Mouse (Mus musculus): ENCODE measurements at regions not wholly inside any gene's neighbourhood (a gene's known extent, or its start where the extent isn't known, plus 50 kb on each side); places are given as distances from the start of the nearest gene placed in this dataset.

DNA sequence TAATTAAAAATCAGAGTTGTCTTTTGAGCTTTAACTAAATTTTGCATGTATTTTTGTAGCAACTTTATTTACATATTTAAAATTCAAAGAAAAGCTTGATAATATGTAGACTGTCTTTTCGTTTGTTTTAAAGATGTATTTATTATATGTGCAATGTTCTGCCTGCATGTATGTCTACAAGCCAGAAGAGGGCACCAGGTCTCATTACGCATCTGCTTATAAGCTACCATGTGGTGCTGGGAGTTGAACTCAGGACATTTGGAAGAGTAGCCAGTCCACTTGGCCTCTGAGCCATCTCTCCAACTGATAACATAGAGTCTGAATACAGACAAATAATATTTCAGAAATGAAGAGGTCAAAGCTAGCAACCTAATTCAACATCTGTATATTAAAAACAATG, 1211.4 kb downstream of the 9330182O14Rik start:
- DNase-seq (ENCODE audit: low read depth, low spot score): peak; percentile 37
- H3K27me3 ChIP-seq (ENCODE audit: control insufficient read depth in 1 of 2, insufficient read depth in 2 of 2, low read length in 2 of 2): no peaks in the 10 kb centered on the region
- no peak overlapping the region for H3K27ac ChIP-seq (ENCODE audit: control insufficient read depth, low read depth, low read length)
- H3K4me3 ChIP-seq (ENCODE audit: control insufficient read depth in 1 of 2, insufficient read depth in 1 of 2, low read depth in 2 of 2, low read length in 2 of 2): no peak overlapping the region
- H3K79me2 ChIP-seq (ENCODE audit: control insufficient read depth, insufficient read depth, low read length, poor library complexity): no peaks in the 10 kb centered on the region
- no peaks in the 10 kb centered on the region for H3K9me3 ChIP-seq (replicated peaks; ENCODE audit: insufficient read depth, low read length)
- TF ChIP-seq RCOR1 (IDR thresholded peaks at IDR 0.05; ENCODE audit: low read depth, low read length) (no peak), CTCF (IDR thresholded peaks at IDR 0.05 in 2 of 3, conservative IDR thresholded peaks at IDR 0.05 in 1 of 3; ENCODE audit: control insufficient read depth in 1 of 3, insufficient read depth in 1 of 3, low read depth in 2 of 3, low read length in 3 of 3, poor library complexity in 1 of 3, severe bottlenecking in 1 of 3) (peak in 2 of 3 experiments; percentile 31 to 49; a peak in 3 of 6 replicates), SMC3 (IDR thresholded peaks at IDR 0.05; ENCODE audit: low read depth, low read length) (peak; percentile 59)
- H3K9ac ChIP-seq (ENCODE audit: control insufficient read depth, low read depth, low read length, poor library complexity, severe bottlenecking): no peak overlapping the region
- no peaks in the 10 kb centered on the region for H3K36me3 ChIP-seq (ENCODE audit: control insufficient read depth in 1 of 2, insufficient read depth in 2 of 2, low read length in 2 of 2)
- H3K4me1 ChIP-seq (ENCODE audit: control insufficient read depth in 1 of 2, insufficient read depth in 2 of 2, low read length in 2 of 2): no peaks in the 10 kb centered on the region

DNA sequence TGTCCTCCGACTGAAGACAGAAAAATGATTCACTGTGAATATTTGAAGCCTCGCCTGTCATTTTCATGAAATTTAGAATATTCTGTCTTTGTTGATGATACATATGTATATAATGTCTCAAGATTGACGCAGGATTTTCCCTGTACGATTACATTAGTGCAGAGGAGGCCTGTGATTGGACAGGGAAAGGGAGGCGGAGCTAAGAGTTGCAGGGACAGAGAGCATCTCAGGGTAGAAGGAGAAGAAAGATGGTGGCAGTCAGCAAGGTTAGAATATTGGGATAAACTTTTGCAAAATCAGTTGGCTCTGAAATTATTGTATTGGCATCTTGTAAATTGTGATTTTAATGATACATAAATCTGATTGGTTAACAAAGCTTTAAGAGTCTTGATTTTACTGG, 1213.1 kb downstream of the 9330182O14Rik start:
- Histone ChIP-seq H3K4me3 (ENCODE audit: control insufficient read depth in 1 of 2, insufficient read depth in 1 of 2, low read depth in 2 of 2, low read length in 2 of 2) (no peak overlapping the region), H3K36me3 (ENCODE audit: control insufficient read depth in 1 of 2, insufficient read depth in 2 of 2, low read length in 2 of 2) (no peaks in the 10 kb centered on the region), H3K27ac (ENCODE audit: control insufficient read depth, low read depth, low read length) (no peak overlapping the region), H3K79me2 (ENCODE audit: control insufficient read depth, insufficient read depth, low read length, poor library complexity) (no peaks in the 10 kb centered on the region), H3K9me3 (replicated peaks; ENCODE audit: insufficient read depth, low read length) (no peaks in the 10 kb centered on the region), H3K9ac (ENCODE audit: control insufficient read depth, low read depth, low read length, poor library complexity, severe bottlenecking) (no peak overlapping the region), H3K4me1 (ENCODE audit: control insufficient read depth in 1 of 2, insufficient read depth in 2 of 2, low read length in 2 of 2) (no peaks in the 10 kb centered on the region), H3K27me3 (ENCODE audit: control insufficient read depth in 1 of 2, insufficient read depth in 2 of 2, low read length in 2 of 2) (no peaks in the 10 kb centered on the region)
- TF ChIP-seq POLR2A (IDR thresholded peaks at IDR 0.05; ENCODE audit: control insufficient read depth in 1 of 2, insufficient read depth in 1 of 2, low read depth in 1 of 2, low read length in 2 of 2, poor library complexity in 1 of 2): no peak
- no peak for DNase-seq (ENCODE audit: low read depth, low spot score)

DNA sequence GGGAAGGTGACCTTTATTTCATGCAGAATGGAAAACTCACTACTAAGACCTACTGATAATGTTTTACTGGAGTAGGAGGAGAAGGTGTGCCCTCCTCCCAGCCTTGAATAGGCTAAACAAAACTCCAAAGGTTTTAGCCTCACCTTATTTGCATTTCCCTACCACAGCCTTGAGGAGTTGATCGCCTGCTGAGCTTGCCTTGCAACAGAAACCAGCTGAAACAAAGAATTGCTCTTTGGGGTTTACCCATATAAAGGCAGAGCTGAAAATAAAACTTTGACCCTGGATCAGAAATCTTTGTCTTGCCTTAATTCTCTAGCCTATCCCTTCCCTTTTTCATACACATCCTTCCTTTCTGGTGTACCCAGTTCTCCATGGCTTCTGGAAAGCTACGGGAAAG, 1218.0 kb downstream of the 9330182O14Rik start:
- no peak overlapping the region for H3K27ac ChIP-seq (ENCODE audit: control insufficient read depth, low read depth, low read length)
- H3K36me3 ChIP-seq (ENCODE audit: control insufficient read depth in 1 of 2, insufficient read depth in 2 of 2, low read length in 2 of 2): no peaks in the 10 kb centered on the region
- H3K79me2 ChIP-seq (ENCODE audit: control insufficient read depth, insufficient read depth, low read length, poor library complexity): no peaks in the 10 kb centered on the region
- no peaks in the 10 kb centered on the region for H3K27me3 ChIP-seq (ENCODE audit: control insufficient read depth in 1 of 2, insufficient read depth in 2 of 2, low read length in 2 of 2)
- H3K9me3 ChIP-seq (replicated peaks; ENCODE audit: insufficient read depth, low read length): no peaks in the 10 kb centered on the region
- no peaks in the 10 kb centered on the region for H3K4me1 ChIP-seq (ENCODE audit: control insufficient read depth in 1 of 2, insufficient read depth in 2 of 2, low read length in 2 of 2)
- no peak overlapping the region for H3K9ac ChIP-seq (ENCODE audit: control insufficient read depth, low read depth, low read length, poor library complexity, severe bottlenecking)
- TF ChIP-seq MYB (IDR thresholded peaks at IDR 0.05; ENCODE audit: low read depth, low read length): no peak
- TF ChIP-seq GATA1 (IDR thresholded peaks at IDR 0.05; ENCODE audit: low read depth, low read length): no peak
- TF ChIP-seq NELFE (IDR thresholded peaks at IDR 0.05; ENCODE audit: low read depth, low read length): no peak
- TF ChIP-seq POLR2AphosphoS2 (IDR thresholded peaks at IDR 0.05; ENCODE audit: low read length): no peak
- no peak for TF ChIP-seq MAX (IDR thresholded peaks at IDR 0.05; ENCODE audit: low read length)
- TF ChIP-seq RAD21 (IDR thresholded peaks at IDR 0.05; ENCODE audit: low read depth, low read length): no peak
- TF ChIP-seq EP300 (IDR thresholded peaks at IDR 0.05; ENCODE audit: low read depth in 1 of 2, low read length in 2 of 2): no peak
- no peak for TF ChIP-seq RCOR1 (IDR thresholded peaks at IDR 0.05; ENCODE audit: low read depth, low read length)
- no peak for TF ChIP-seq MAFK (IDR thresholded peaks at IDR 0.05; ENCODE audit: borderline replicate concordance, low read depth, low read length)
- no peak for TF ChIP-seq CHD1 (IDR thresholded peaks at IDR 0.05; ENCODE audit: low read depth, low read length)
- TF ChIP-seq BHLHE40 (IDR thresholded peaks at IDR 0.05; ENCODE audit: borderline replicate concordance, low read depth, low read length): no peak
- TF ChIP-seq TCF12 (IDR thresholded peaks at IDR 0.05; ENCODE audit: low read depth, low read length): no peak
- no peak for TF ChIP-seq TBP (IDR thresholded peaks at IDR 0.05; ENCODE audit: low read depth, low read length)
- no peak for TF ChIP-seq TAL1 (IDR thresholded peaks at IDR 0.05; ENCODE audit: low read length)
- no peak for TF ChIP-seq E2F4 (IDR thresholded peaks at IDR 0.05; ENCODE audit: borderline replicate concordance, low read depth, low read length)
- no peak for TF ChIP-seq KAT2A (conservative IDR thresholded peaks at IDR 0.05; ENCODE audit: low read depth, low read length)
- H3K4me3 ChIP-seq (ENCODE audit: control insufficient read depth in 1 of 2, insufficient read depth in 1 of 2, low read depth in 2 of 2, low read length in 2 of 2): no peak overlapping the region
- no peak for DNase-seq (ENCODE audit: low read depth, low spot score)

Data from MEL (cell line).